Mouse (Mus musculus): Measurements from ENCODE around the gene Spred2. TPM values are rescaled to one million over a fixed set of nuclear protein-coding genes. Genes with fewer than 3 reads are reported as not detected.

The Spred2 gene
- polyA plus RNA-seq (2014; fragmentation: Nextera tagmentation; extraction: Ambion mirVana) = 5.4 and 6.5 TPM in 2 replicates

DNA sequence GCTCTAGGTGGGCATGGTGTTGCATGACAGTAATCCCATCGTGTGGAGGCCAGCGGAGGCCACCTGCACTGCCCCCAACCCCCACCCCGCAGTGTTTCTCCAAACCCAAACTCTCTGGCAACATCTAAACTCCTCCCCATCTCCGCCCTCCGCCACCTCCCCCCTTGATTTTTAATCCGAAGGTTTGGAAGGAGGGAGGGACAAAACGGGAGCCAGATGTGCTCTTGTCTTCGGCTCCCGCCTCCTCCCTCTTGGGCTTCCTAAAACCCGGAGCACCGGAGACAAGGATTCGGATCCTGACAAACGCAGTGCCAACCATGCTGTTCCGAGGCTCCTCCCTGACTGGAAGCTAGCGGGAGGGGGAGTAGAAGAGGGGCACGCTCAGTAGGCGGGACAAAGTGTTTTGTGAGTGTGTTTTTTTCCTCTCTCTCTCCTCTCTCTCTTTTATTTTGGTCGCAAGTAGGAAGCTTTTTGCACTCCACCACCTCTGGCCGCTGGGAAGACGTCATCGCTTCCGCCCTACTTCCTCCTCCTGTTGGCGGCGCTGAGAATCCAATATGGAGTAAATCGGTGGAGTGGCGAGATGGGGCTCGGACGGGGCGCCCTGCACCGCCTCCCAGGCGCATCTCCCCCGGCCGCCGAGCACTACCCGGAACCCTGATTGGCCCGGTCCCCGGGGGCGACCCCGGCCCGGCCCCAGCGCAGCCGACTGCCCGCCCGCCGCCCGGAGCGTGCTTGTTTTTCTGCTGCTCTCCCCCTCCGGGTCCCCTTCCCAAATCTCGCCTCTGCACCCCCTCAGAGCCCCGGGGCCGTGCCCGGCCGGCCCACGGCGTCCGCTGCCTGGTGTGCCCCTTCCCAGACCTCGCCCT lies at the start of gene Spred2:
Spred2 (plus strand) TSS at position 488 of the 869 bp plus-strand sequence.
- Histone ChIP-seq H3K9ac (ENCODE audit: low read length) (peak within 1 kb of the TSS; percentile 92), H3K27ac (ENCODE audit: low read depth, low read length) (peak within 1 kb of the TSS; percentile 95), H3K27me3 (replicated peaks; ENCODE audit: control insufficient read depth, insufficient read depth, low read length) (no peaks in the 10 kb centered on the region), H3K36me3 (ENCODE audit: control insufficient read depth, insufficient read depth, low read length) (no peaks in the 10 kb centered on the region), H3K4me2 (ENCODE audit: low read length) (peak within 1 kb of the TSS; percentile 75), H3K9me3 (replicated peaks; ENCODE audit: control insufficient read depth, low read length) (no peaks in the 10 kb centered on the region), H3K4me1 (ENCODE audit: control insufficient read depth, insufficient read depth, low read length) (peaks cover 10% of the 10 kb centered on the region), H3K4me3 (ENCODE audit: low read depth, low read length) (peak within 1 kb of the TSS; percentile 86)
- under 1% methylated on average over 48 of the region's 57 CpGs for WGBS
- ATAC-seq = peak; percentile 52
- peak; percentile 95 for DNase-seq (ENCODE audit: low spot score)

DNA sequence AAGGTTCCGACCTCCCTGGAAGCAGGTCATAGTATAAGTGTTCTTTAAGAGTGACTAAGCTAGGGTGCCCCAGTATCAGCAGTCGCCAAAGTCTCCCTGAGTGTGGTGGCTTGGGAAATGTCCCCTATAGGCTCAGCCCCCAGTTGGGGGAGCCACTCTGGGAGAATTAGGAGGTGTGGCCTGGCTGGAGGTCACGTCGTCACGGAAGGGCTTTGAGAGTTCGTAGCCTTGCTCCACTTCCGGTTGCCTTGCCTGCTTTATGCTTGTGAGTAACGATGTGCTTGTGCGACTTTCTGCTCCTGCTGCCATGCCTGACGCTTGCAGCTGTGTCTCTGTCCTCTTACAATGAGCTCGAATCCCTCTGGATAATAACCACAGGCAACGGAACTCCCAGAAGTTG lies 48.6 kb upstream of the Spred2 start:
- Histone ChIP-seq H3K4me3 (ENCODE audit: low read depth, low read length) (no peak overlapping the region), H3K27me3 (replicated peaks; ENCODE audit: control insufficient read depth, insufficient read depth, low read length) (no peaks in the 10 kb centered on the region), H3K9ac (ENCODE audit: low read length) (no peak overlapping the region), H3K9me3 (replicated peaks; ENCODE audit: control insufficient read depth, low read length) (no peaks in the 10 kb centered on the region), H3K27ac (ENCODE audit: low read depth, low read length) (no peak overlapping the region), H3K4me2 (ENCODE audit: low read length) (no peak overlapping the region), H3K4me1 (ENCODE audit: control insufficient read depth, insufficient read depth, low read length) (no peaks in the 10 kb centered on the region), H3K36me3 (ENCODE audit: control insufficient read depth, insufficient read depth, low read length) (no peaks in the 10 kb centered on the region)
- WGBS = 47% methylated on average over 12 of the region's 12 CpGs
- DNase-seq (ENCODE audit: low spot score) = no peak
- no peak for ATAC-seq

DNA sequence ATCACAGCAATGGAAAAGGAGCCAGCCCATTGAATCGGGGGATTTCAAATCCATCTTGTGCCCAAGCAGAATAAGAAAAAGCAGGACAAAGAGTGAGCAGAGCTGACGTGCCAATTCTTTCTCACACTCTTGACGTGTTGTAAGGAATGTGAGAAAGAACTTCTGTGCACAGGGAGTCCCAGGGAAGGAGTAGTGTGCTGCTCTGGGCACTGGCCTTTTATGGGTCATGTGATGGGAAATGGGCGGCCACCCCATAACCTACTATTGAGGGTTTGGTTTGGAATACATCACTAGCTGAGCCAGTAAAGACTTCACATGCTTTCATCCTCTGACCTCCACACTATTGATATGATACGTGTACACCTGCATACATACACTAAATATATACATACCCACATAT lies 48.2 kb upstream of the Spred2 start:
- Histone ChIP-seq H3K4me2 (ENCODE audit: low read length) (no peak overlapping the region), H3K4me1 (ENCODE audit: control insufficient read depth, insufficient read depth, low read length) (no peaks in the 10 kb centered on the region), H3K27me3 (replicated peaks; ENCODE audit: control insufficient read depth, insufficient read depth, low read length) (no peaks in the 10 kb centered on the region), H3K9ac (ENCODE audit: low read length) (no peak overlapping the region), H3K36me3 (ENCODE audit: control insufficient read depth, insufficient read depth, low read length) (no peaks in the 10 kb centered on the region), H3K27ac (ENCODE audit: low read depth, low read length) (no peak overlapping the region), H3K9me3 (replicated peaks; ENCODE audit: control insufficient read depth, low read length) (no peaks in the 10 kb centered on the region), H3K4me3 (ENCODE audit: low read depth, low read length) (no peak overlapping the region)
- WGBS = 55% methylated on average over 5 of the region's 5 CpGs
- ATAC-seq (no peak), DNase-seq (ENCODE audit: low spot score) (no peak)

DNA sequence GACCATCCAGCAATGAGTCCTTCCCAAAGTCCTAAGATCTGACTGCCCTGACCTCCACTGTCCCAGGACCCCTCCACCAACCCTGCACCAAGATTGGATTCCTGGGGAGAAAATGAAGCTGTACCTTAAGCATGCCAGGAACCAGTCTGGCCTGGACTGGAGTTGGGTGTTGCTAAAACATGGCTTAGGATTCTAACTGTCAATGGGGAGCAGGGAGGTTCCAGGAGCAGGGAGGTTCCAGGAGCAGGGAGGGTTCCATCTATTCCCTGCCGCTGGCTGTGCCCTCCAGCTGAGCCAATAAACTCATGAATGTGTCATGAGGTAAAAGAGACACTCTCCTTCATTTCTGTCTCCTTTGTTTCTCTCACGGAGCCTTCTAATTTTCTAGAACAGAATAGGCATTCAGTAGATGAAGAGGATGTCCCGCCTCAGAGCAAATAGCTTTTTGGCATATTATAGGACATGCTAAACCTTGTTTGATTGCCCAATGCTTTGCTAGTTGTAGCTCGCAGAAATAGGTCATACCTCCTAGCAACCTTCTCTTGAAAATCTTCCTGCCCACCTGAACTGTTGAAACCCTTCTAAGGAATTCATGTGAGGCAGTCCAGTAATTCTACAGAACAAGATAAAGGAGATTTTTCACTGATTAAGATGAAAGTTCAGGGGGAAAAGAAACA lies 46.8 kb upstream of the Spred2 start:
- 48% methylated on average over 4 of the region's 4 CpGs for WGBS
- no peak overlapping the region for H3K9ac ChIP-seq (ENCODE audit: low read length)
- H3K4me1 ChIP-seq (ENCODE audit: control insufficient read depth, insufficient read depth, low read length) = no peaks in the 10 kb centered on the region
- H3K4me3 ChIP-seq (ENCODE audit: low read depth, low read length) = no peak overlapping the region
- ATAC-seq = no peak
- no peak overlapping the region for H3K27ac ChIP-seq (ENCODE audit: low read depth, low read length)
- DNase-seq (ENCODE audit: low spot score) = no peak
- no peaks in the 10 kb centered on the region for H3K27me3 ChIP-seq (replicated peaks; ENCODE audit: control insufficient read depth, insufficient read depth, low read length)
- no peaks in the 10 kb centered on the region for H3K36me3 ChIP-seq (ENCODE audit: control insufficient read depth, insufficient read depth, low read length)
- H3K4me2 ChIP-seq (ENCODE audit: low read length) = no peak overlapping the region
- no peaks in the 10 kb centered on the region for H3K9me3 ChIP-seq (replicated peaks; ENCODE audit: control insufficient read depth, low read length)

DNA sequence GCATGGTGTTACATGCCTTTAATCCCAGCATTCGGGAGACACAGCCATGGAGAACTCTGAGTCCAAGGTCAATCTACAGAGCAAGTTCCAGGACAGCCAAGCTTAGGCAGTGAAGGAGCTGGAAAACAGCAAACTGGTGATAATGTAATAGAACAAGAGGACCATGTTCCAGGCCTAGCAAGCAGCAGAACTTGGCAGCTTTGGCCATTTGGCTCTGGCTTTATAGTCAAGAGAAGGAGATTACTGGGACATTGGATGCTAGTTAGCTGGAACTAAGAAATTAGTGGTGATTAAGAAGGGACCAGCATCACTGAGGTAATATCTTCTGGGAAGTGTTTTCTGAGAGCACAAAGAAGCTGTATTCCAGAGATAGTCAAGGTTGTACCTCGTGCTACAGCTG lies 42.8 kb upstream of the Spred2 start:
- H3K4me3 ChIP-seq (ENCODE audit: low read depth, low read length) = no peak overlapping the region
- H3K9me3 ChIP-seq (replicated peaks; ENCODE audit: control insufficient read depth, low read length) = no peaks in the 10 kb centered on the region
- no peaks in the 10 kb centered on the region for H3K27me3 ChIP-seq (replicated peaks; ENCODE audit: control insufficient read depth, insufficient read depth, low read length)
- no peak overlapping the region for H3K27ac ChIP-seq (ENCODE audit: low read depth, low read length)
- no peak overlapping the region for H3K4me2 ChIP-seq (ENCODE audit: low read length)
- WGBS = 88% methylated on average over 2 of the region's 2 CpGs
- ATAC-seq = no peak
- no peak for DNase-seq (ENCODE audit: low spot score)
- H3K4me1 ChIP-seq (ENCODE audit: control insufficient read depth, insufficient read depth, low read length) = no peaks in the 10 kb centered on the region
- no peak overlapping the region for H3K9ac ChIP-seq (ENCODE audit: low read length)
- no peaks in the 10 kb centered on the region for H3K36me3 ChIP-seq (ENCODE audit: control insufficient read depth, insufficient read depth, low read length)

DNA sequence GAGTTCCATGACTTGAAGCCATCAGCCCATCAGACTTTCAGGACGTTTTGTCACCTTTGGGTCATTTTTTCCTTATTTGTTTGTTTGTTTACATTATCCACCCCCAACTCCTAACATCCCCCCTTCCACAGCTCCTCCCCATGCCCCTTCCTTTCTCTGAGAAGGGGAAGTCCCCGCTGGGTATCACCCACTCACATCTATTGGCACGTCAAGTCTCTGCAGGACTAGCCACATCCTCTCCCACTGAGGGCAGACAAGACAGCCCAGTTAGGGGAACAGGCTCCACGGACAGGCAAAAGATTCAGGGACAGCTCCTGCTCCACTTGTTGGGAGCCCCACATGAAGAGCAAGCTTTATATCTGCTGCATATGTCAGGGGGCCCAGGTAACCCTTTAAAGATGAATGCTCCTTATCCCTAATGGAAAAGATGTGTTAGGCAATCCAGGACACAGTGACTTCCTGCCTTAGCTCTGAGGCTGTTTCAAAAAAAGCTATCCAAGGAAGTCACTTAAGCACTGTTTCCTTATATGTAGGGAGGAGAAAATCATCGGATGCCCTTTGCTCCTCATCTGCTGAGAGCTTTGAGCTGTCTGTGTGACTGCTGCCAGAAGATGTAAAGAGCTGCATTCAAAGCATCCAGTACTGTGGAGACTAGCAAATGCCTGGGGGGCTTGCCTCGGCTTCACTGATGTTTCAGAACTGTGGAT lies 33.3 kb upstream of the Spred2 start:
- DNase-seq (ENCODE audit: low spot score) = no peak
- 69% methylated on average over 6 of the region's 6 CpGs for WGBS
- Histone ChIP-seq H3K4me3 (ENCODE audit: low read depth, low read length) (no peak overlapping the region), H3K9ac (ENCODE audit: low read length) (no peak overlapping the region), H3K4me2 (ENCODE audit: low read length) (no peak overlapping the region), H3K27ac (ENCODE audit: low read depth, low read length) (no peak overlapping the region), H3K36me3 (ENCODE audit: control insufficient read depth, insufficient read depth, low read length) (no peaks in the 10 kb centered on the region), H3K9me3 (replicated peaks; ENCODE audit: control insufficient read depth, low read length) (no peaks in the 10 kb centered on the region), H3K4me1 (ENCODE audit: control insufficient read depth, insufficient read depth, low read length) (no peaks in the 10 kb centered on the region), H3K27me3 (replicated peaks; ENCODE audit: control insufficient read depth, insufficient read depth, low read length) (no peaks in the 10 kb centered on the region)
- ATAC-seq = no peak

DNA sequence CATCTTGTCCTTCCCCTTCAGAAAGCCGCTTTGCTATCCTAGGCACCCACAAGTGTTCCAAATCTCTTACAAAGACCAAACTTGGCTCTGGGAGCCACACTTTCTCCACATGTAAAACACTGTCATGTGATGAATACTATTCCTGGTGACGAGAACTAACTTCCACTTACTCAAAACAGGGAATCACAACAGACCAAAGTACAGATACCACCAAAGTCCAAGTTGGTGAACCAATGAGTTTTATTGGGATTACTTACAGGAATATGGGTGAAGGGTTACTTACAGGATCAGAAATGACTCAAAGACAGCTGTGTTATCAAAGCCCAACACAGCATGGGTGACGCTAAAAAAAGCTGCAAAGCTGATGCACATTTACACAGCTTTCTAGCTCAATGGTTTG lies 30.9 kb upstream of the Spred2 start:
- 95% methylated on average over 3 of the region's 3 CpGs for WGBS
- Histone ChIP-seq H3K27me3 (replicated peaks; ENCODE audit: control insufficient read depth, insufficient read depth, low read length) (no peaks in the 10 kb centered on the region), H3K36me3 (ENCODE audit: control insufficient read depth, insufficient read depth, low read length) (no peaks in the 10 kb centered on the region), H3K27ac (ENCODE audit: low read depth, low read length) (no peak overlapping the region), H3K9ac (ENCODE audit: low read length) (no peak overlapping the region), H3K4me2 (ENCODE audit: low read length) (no peak overlapping the region), H3K4me1 (ENCODE audit: control insufficient read depth, insufficient read depth, low read length) (no peaks in the 10 kb centered on the region), H3K9me3 (replicated peaks; ENCODE audit: control insufficient read depth, low read length) (no peaks in the 10 kb centered on the region), H3K4me3 (ENCODE audit: low read depth, low read length) (no peak overlapping the region)
- DNase-seq (ENCODE audit: low spot score) (no peak), ATAC-seq (no peak)

DNA sequence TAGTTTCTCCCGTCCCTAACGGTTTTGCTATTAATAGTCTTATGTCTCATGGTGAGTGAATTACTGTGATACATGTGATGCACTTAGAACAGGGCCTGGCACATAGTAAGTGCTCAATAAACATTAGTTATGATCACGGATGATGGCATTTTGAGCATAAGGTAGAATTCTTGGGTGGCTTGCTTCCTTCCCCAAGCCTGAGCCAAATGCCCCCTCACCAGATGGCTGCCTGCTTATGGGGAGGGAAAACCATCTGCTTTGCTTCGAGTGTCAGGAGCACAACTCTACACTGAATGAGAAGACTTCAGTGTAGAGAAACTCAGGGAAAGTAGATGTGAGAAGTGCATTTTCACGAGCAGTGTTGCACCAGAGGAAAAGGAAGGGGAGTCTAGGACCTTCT lies 24.6 kb upstream of the Spred2 start:
- H3K4me3 ChIP-seq (ENCODE audit: low read depth, low read length) = no peak overlapping the region
- no peaks in the 10 kb centered on the region for H3K36me3 ChIP-seq (ENCODE audit: control insufficient read depth, insufficient read depth, low read length)
- no peaks in the 10 kb centered on the region for H3K27me3 ChIP-seq (replicated peaks; ENCODE audit: control insufficient read depth, insufficient read depth, low read length)
- no peak overlapping the region for H3K9ac ChIP-seq (ENCODE audit: low read length)
- H3K4me1 ChIP-seq (ENCODE audit: control insufficient read depth, insufficient read depth, low read length) = no peaks in the 10 kb centered on the region
- ATAC-seq (peak; percentile 88; the same call in 1 of the 2 replicates), DNase-seq (ENCODE audit: low spot score) (peak; percentile 66)
- no peak overlapping the region for H3K27ac ChIP-seq (ENCODE audit: low read depth, low read length)
- 0 out of 2 replicates have a peak, but pooled peaks cover 2% of the 10 kb centered on the region for H3K9me3 ChIP-seq (replicated peaks; ENCODE audit: control insufficient read depth, low read length)
- 78% methylated on average over 5 of the region's 5 CpGs for WGBS
- no peak overlapping the region for H3K4me2 ChIP-seq (ENCODE audit: low read length)
